Mouse (Mus musculus): Measurements from ENCODE around the gene Bex1.

Bex1 gene

GRCm38 (mm10) chrX:136172118-136172551 lies 43.2 kb downstream of the Bex1 start, which contains the start of gene Tceal8:
Gene Tceal8, minus strand, starts transcription at chrX:136172342.
- DNase-seq (ENCODE audit: low spot score in 2 of 2) = peak; percentile 83

GRCm38 (mm10) chrX:136171189-136172117 lies 43.9 kb downstream of the Bex1 start:
- DNase-seq (ENCODE audit: low spot score in 2 of 2) = peak; percentile 44 to 49

- DNase-seq (ENCODE audit: low spot score in 2 of 2) = peak in 1 of 2 experiments; percentile 0
Measured at GRCm38 (mm10) chrX:136170625-136171024, 44.7 kb downstream of the Bex1 start.
